Mouse (Mus musculus) left cerebral cortex, postnatal 36 days (tissue): ENCODE measurements around the gene Eif4b. TPM values are rescaled to one million over a fixed set of nuclear protein-coding genes. Genes with fewer than 3 reads are reported as not detected.
A peak's percentile ranks its signal among the peaks of the same experiment; 100 is the strongest.

Source experiments
- DNase-seq, 2 experiments: peaks; one replicate each; pipeline ENCODE4 v3.0.0; 2021 to 2022; ENCODE audit warnings: low spot score in 2 of 2, mixed read lengths in 1 of 2
- intact Hi-C: fragments of 180-260 bp; cut with DNase I; formaldehyde crosslinking; loops from one replicate; pipeline ENCODE4 v1.15.1; 2025
- total RNA-seq, 2 experiments: library from RNA; stranded (reverse); gene quantifications; 2 replicates each; pipeline ENCODE4 v1.2.3; 2021

Gene Eif4b
- total RNA-seq, result 100 to 1,000 TPM; 157 to 165 TPM

GRCm38 (mm10) chr15:102073559-102074069, at the start of gene Eif4b:
Gene Eif4b (plus strand): TSS chr15:102073773.
- peak; percentile 99 for DNase-seq
- intact Hi-C loops, result loop anchor here (10.0 kb wide), 1 partner anchor 849 kb away; the partner anchor contains the start of gene Grasp

- no peak for DNase-seq
- intact Hi-C loops, result no loop called here
Observed at GRCm38 (mm10) chr15:102023888-102024287, 49.7 kb upstream of the Eif4b start.

GRCm38 (mm10) chr15:102025136-102025872, 48.3 kb upstream of the Eif4b start:
- DNase-seq, result no peak
- intact Hi-C loops, result no loop called here

- DNase-seq, result no peak
Observed at GRCm38 (mm10) chr15:102026430-102026829, 47.1 kb upstream of the Eif4b start.

GRCm38 (mm10) chr15:102028040-102028439, 45.5 kb upstream of the Eif4b start, which contains the start of gene Krt18:
Gene Krt18 (plus strand): TSS chr15:102028180.
- intact Hi-C loops, result no loop called here
- DNase-seq, result no peak

More at GRCm38 (mm10) chr15:102026430-102026829, 47.1 kb upstream of the Eif4b start:
- intact Hi-C loops, result no loop called here

- intact Hi-C loops, result no loop called here
- no peak for DNase-seq
Observed at GRCm38 (mm10) chr15:102034121-102035053, 39.2 kb upstream of the Eif4b start.

GRCm38 (mm10) chr15:102040277-102040676, 33.3 kb upstream of the Eif4b start:
- DNase-seq, result no peak
- intact Hi-C loops, result no loop called here

- intact Hi-C loops, result no loop called here
- DNase-seq, result no peak
Observed at GRCm38 (mm10) chr15:102041951-102042350, 31.6 kb upstream of the Eif4b start.

GRCm38 (mm10) chr15:102044745-102045144, 28.8 kb upstream of the Eif4b start:
- no peak for DNase-seq
- intact Hi-C loops, result no loop called here

- intact Hi-C loops, result no loop called here
- no peak for DNase-seq
Observed at GRCm38 (mm10) chr15:102045691-102046090, 27.9 kb upstream of the Eif4b start.

GRCm38 (mm10) chr15:102048006-102048405, 25.6 kb upstream of the Eif4b start:
- no peak for DNase-seq
- intact Hi-C loops, result no loop called here

GRCm38 (mm10) chr15:102049871-102050270, 23.7 kb upstream of the Eif4b start:
- DNase-seq, result no peak
- intact Hi-C loops, result no loop called here

- peak; percentile 49 to 64 for DNase-seq
- intact Hi-C loops, result no loop called here
Observed at GRCm38 (mm10) chr15:102051920-102052683, 21.5 kb upstream of the Eif4b start.

- intact Hi-C loops, result no loop called here
- DNase-seq, result no peak
Observed at GRCm38 (mm10) chr15:102056495-102057174, 16.9 kb upstream of the Eif4b start.

GRCm38 (mm10) chr15:102065661-102066325, 7.8 kb upstream of the Eif4b start:
- intact Hi-C loops, result loop anchor here (1.0 to 5.0 kb wide), 3 partner anchors 77 to 728 kb away; no protein-coding TSS in a partner anchor
- peak; percentile 88 to 90 for DNase-seq

GRCm38 (mm10) chr15:102070476-102071467, 2.8 kb upstream of the Eif4b start:
- intact Hi-C loops, result loop anchor here (10.0 kb wide), 1 partner anchor 846 kb away; the partner anchor contains the start of gene Grasp

GRCm38 (mm10) chr15:102072963-102073558, 512 bp upstream of the Eif4b start:
- intact Hi-C loops, result loop anchor here (10.0 kb wide), 1 partner anchor 848 kb away; the partner anchor contains the start of gene Grasp
- DNase-seq, result no peak

More at GRCm38 (mm10) chr15:102070476-102071467, 2.8 kb upstream of the Eif4b start:
- no peak for DNase-seq
